Mouse (Mus musculus) limb, embryonic 12.5 days (tissue): ENCODE measurements around the gene Ccdc3. TPM values are rescaled to one million over a fixed set of nuclear protein-coding genes. Genes with fewer than 3 reads are reported as not detected.

Experiments used
- ATAC-seq: fragments of 200-750 bp; cut with Nextera tagmentation; 2 replicates; pipeline ENCODE4 v1.8.0; 2017; ENCODE audit warnings: low read depth, moderate TSS enrichment; ENCODE audit not compliant: insufficient number of reproducible peaks, insufficient read depth, low FRiP score, low TSS enrichment
- H3K27ac ChIP-seq: fragments of 300-500 bp; sonication (generic); 2 replicates; pipeline ENCODE4 v1.5.1; 2016; ENCODE audit warnings: mild to moderate bottlenecking, moderate library complexity
- H3K27me3 ChIP-seq: fragments of 300-500 bp; sonication (generic); 2 replicates; pipeline ENCODE4 v1.6.1; 2016; ENCODE audit warnings: mild to moderate bottlenecking, moderate library complexity
- H3K36me3 ChIP-seq: fragments of 300-500 bp; sonication (generic); 2 replicates; pipeline ENCODE4 v1.6.1; 2016; ENCODE audit warnings: mild to moderate bottlenecking, moderate library complexity
- H3K4me1 ChIP-seq: fragments of 300-500 bp; sonication (generic); replicated peaks from 2 replicates; pipeline ENCODE4 v1.6.1; 2016
- H3K4me2 ChIP-seq: fragments of 300-500 bp; sonication (generic); 2 replicates; pipeline ENCODE4 v1.6.1; 2016; ENCODE audit warnings: mild to moderate bottlenecking, moderate library complexity
- H3K4me3 ChIP-seq: fragments of 300-500 bp; sonication (generic); replicated peaks from 2 replicates; pipeline ENCODE4 v1.5.1; 2016; ENCODE audit warnings: mild to moderate bottlenecking
- H3K9ac ChIP-seq: fragments of 300-500 bp; sonication (generic); replicated peaks from 2 replicates; pipeline ENCODE4 v1.6.1; 2016; ENCODE audit warnings: mild to moderate bottlenecking, moderate library complexity
- H3K9me3 ChIP-seq: fragments of 300-500 bp; sonication (generic); 2 replicates; pipeline ENCODE4 v1.6.1; 2016; ENCODE audit warnings: mild to moderate bottlenecking, moderate library complexity
- WGBS: fragments of 180-500 bp; shearing (Covaris S2); methylation state at CpG from one replicate; pipeline ENCODE4 v1.1.7; 2016; 5-methylcytosine and 5-hydroxymethylcytosine counted together
- polyA plus RNA-seq: library from polyadenylated mRNA; unstranded; fragments of >200 nt; fragmentation: Nextera tagmentation; extraction: Ambion mirVana; gene quantifications from 2 replicates; pipeline ENCODE4 v1.2.1, GENCODE M21; 2016

The Ccdc3 gene
- polyA plus RNA-seq, 1 experiment from 2014 or later: 1.9 TPM

DNA sequence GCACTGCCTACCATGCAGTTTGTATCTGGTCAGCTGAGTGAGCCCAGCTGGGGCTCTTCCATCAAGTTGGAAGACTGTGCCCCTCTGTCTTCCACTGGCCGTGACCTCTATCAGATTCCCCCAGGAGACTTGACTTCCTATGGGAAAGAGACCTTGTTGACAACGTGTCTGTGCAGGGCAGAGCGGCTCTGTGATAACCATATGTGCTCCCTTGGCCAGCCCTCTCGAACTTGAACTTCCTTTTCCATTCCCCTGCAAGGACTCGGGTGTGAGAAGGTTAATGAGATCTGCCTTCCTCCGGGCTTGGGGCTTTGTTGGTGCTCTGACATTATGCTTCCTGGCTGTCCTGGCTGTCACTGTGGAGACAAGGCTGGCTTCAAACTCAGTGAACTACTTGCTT lies 12.1 kb upstream of the Ccdc3 start:
- Histone ChIP-seq H3K27me3 (no peaks in the 10 kb centered on the region), H3K9ac (no peak overlapping the region), H3K4me2 (no peak overlapping the region), H3K9me3 (no peaks in the 10 kb centered on the region), H3K4me3 (no peak overlapping the region), H3K27ac (no peak overlapping the region), H3K36me3 (no peaks in the 10 kb centered on the region), H3K4me1 (peaks cover 9% of the 10 kb centered on the region)
- 13% methylated on average over 6 of the region's 6 CpGs for WGBS
- ATAC-seq: no peak

- Histone ChIP-seq H3K27ac (no peak overlapping the region), H3K4me1 (peaks cover 9% of the 10 kb centered on the region), H3K9me3 (no peaks in the 10 kb centered on the region), H3K4me3 (no peak overlapping the region), H3K9ac (no peak overlapping the region), H3K27me3 (no peaks in the 10 kb centered on the region), H3K4me2 (no peak overlapping the region), H3K36me3 (no peaks in the 10 kb centered on the region)
- WGBS: 67% methylated on average over 5 of the region's 5 CpGs
- no peak for ATAC-seq
These were observed 10.2 kb upstream of the Ccdc3 start for GRCm38 (mm10) chr2:5127369-5127768.

DNA sequence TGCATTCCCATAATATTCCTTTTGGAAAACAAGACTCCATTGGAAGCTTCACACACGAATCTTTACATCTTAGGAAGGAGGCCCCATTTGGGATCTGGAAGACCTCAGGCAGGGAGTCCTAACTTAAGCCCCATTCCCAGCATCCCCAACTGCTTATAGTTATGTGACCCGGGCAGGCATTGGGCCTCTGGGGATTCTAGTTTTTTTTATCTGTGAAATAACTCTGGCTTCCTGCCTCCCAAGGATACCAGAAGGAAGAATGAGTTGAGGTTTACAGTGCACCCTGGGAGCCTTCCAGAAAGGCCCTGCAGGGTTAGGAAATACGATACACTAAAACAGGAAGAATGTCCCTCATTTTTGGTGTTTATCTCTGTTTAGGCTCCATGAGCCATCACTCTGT lies 8.5 kb upstream of the Ccdc3 start:
- Histone ChIP-seq H3K9ac (no peak overlapping the region), H3K4me2 (no peak overlapping the region), H3K4me1 (peaks cover 9% of the 10 kb centered on the region), H3K27ac (no peak overlapping the region), H3K9me3 (no peaks in the 10 kb centered on the region), H3K27me3 (no peaks in the 10 kb centered on the region), H3K36me3 (no peaks in the 10 kb centered on the region), H3K4me3 (no peak overlapping the region)
- WGBS: 26% methylated on average over 3 of the region's 3 CpGs
- ATAC-seq: no peak

DNA sequence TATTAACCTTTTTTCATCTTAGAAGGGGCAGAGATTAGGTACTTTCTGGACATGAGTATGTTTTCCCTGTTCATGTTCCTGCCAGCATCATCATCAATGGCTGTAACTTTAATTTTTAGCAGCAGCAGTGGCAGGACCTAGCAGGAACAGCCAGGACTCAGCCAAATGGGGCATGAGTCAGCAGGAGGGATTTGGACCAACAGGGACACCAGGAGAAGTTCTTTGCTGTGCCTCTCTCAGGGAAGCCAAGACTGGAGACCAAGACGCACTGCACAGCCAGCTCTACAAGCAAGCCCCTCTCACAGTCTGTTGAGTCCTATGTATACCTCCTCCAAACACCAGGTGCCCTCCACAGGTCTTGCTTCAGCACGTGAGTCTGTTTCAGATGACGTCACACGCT lies 5.5 kb upstream of the Ccdc3 start:
- ATAC-seq: no peak
- 88% methylated on average over 4 of the region's 4 CpGs for WGBS
- H3K36me3 ChIP-seq: no peaks in the 10 kb centered on the region
- H3K27me3 ChIP-seq: peaks cover 15% of the 10 kb centered on the region
- no peak overlapping the region for H3K27ac ChIP-seq
- H3K4me2 ChIP-seq: no peak overlapping the region
- no peak overlapping the region for H3K4me3 ChIP-seq
- H3K4me1 ChIP-seq: peaks cover 5% of the 10 kb centered on the region; the same call in 1 of the 2 replicates
- no peaks in the 10 kb centered on the region for H3K9me3 ChIP-seq
- H3K9ac ChIP-seq: no peak overlapping the region

GRCm38 (mm10) chr2:5134959-5135743 lies 2.4 kb upstream of the Ccdc3 start:
- H3K4me2 ChIP-seq: no peak overlapping the region
- H3K9ac ChIP-seq: no peak overlapping the region
- no peak overlapping the region for H3K27ac ChIP-seq
- ATAC-seq: no peak
- H3K9me3 ChIP-seq: no peaks in the 10 kb centered on the region
- peaks cover 18% of the 10 kb centered on the region; the same call in 1 of the 2 replicates for H3K4me1 ChIP-seq
- WGBS: 80% methylated on average over 5 of the region's 5 CpGs
- H3K36me3 ChIP-seq: no peaks in the 10 kb centered on the region
- H3K4me3 ChIP-seq: no peak overlapping the region
- peaks cover 38% of the 10 kb centered on the region for H3K27me3 ChIP-seq

DNA sequence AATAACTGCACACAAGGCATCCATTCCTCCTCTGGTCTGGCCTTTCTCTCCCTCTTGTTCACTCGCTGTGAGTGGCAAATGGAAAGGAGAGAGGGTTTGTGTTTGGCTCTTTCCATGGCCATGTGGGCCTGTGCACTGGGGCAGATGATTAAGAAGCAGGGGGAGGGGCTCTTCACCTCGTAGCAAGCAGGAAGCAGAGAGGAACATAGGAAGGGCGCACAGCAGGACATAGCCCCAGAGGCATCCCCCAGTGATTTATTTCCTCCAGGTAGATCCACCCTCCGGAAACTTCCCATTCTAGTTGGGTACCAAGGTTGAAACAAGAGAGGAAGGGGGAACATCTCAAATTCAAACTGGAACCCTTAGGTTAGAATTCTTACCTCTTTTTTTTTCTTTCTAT lies 2.4 kb downstream of the Ccdc3 start:
- WGBS: 16% methylated on average over 4 of the region's 4 CpGs
- ATAC-seq: no peak
- no peak overlapping the region for H3K27ac ChIP-seq
- peaks cover 23% of the 10 kb centered on the region; the same call in 1 of the 2 replicates for H3K4me1 ChIP-seq
- H3K4me2 ChIP-seq: no peak overlapping the region
- no peak overlapping the region for H3K9ac ChIP-seq
- no peak overlapping the region for H3K4me3 ChIP-seq
- no peaks in the 10 kb centered on the region for H3K36me3 ChIP-seq
- peaks cover 38% of the 10 kb centered on the region for H3K27me3 ChIP-seq
- H3K9me3 ChIP-seq: no peaks in the 10 kb centered on the region

- Histone ChIP-seq H3K4me2 (no peak overlapping the region), H3K4me3 (no peak overlapping the region), H3K36me3 (no peaks in the 10 kb centered on the region), H3K9ac (no peak overlapping the region), H3K27me3 (no peaks in the 10 kb centered on the region; the same call in 1 of the 2 replicates), H3K4me1 (peaks cover 10% of the 10 kb centered on the region; the same call in 1 of the 2 replicates), H3K27ac (no peak overlapping the region), H3K9me3 (no peaks in the 10 kb centered on the region)
- WGBS: 52% methylated on average over 6 of the region's 6 CpGs
- ATAC-seq: no peak
These were observed 6.9 kb downstream of the Ccdc3 start for GRCm38 (mm10) chr2:5144446-5144845.

GRCm38 (mm10) chr2:5147907-5148306 lies 10.3 kb downstream of the Ccdc3 start:
- no peak for ATAC-seq
- H3K4me3 ChIP-seq: no peak overlapping the region
- no peak overlapping the region for H3K4me2 ChIP-seq
- H3K9ac ChIP-seq: no peak overlapping the region
- no peak overlapping the region for H3K27ac ChIP-seq
- no peaks in the 10 kb centered on the region for H3K9me3 ChIP-seq
- no peaks in the 10 kb centered on the region for H3K36me3 ChIP-seq
- H3K4me1 ChIP-seq: 0 out of 2 replicates have a peak, but pooled peaks cover 4% of the 10 kb centered on the region
- WGBS: 83% methylated on average over 2 of the region's 2 CpGs
- H3K27me3 ChIP-seq: no peaks in the 10 kb centered on the region

DNA sequence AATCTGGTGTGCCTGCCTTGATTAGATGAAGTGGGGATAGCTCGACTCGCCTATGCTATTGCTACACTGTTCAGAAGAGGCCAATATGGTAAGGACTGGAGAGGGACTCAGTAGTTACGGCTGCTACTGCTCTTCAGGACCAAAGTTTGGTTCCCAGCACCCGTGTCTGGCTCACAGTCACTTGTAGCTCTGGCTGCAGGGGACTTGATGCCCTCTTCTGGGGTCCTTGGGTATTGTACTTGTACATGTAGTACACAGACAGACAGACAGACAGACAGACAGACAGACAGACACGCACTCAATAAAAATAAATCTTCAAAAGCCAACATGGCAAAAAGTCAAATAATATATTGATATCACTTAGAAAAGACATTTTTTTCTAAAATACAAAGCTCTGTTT lies 17.1 kb downstream of the Ccdc3 start:
- Histone ChIP-seq H3K9ac (no peak overlapping the region), H3K36me3 (no peaks in the 10 kb centered on the region), H3K9me3 (no peaks in the 10 kb centered on the region), H3K4me2 (no peak overlapping the region), H3K4me1 (peaks cover 11% of the 10 kb centered on the region), H3K27ac (no peak overlapping the region), H3K27me3 (no peaks in the 10 kb centered on the region), H3K4me3 (no peak overlapping the region)
- 93% methylated on average over 5 of the region's 5 CpGs for WGBS
- no peak for ATAC-seq

GRCm38 (mm10) chr2:5160236-5160848 lies 22.8 kb downstream of the Ccdc3 start:
- 80% methylated on average over 11 of the region's 11 CpGs for WGBS
- Histone ChIP-seq H3K9me3 (no peaks in the 10 kb centered on the region), H3K4me2 (no peak overlapping the region), H3K4me1 (peaks cover 17% of the 10 kb centered on the region), H3K27me3 (no peaks in the 10 kb centered on the region), H3K4me3 (no peak overlapping the region), H3K36me3 (no peaks in the 10 kb centered on the region), H3K9ac (no peak overlapping the region), H3K27ac (no peak overlapping the region)
- ATAC-seq: no peak

DNA sequence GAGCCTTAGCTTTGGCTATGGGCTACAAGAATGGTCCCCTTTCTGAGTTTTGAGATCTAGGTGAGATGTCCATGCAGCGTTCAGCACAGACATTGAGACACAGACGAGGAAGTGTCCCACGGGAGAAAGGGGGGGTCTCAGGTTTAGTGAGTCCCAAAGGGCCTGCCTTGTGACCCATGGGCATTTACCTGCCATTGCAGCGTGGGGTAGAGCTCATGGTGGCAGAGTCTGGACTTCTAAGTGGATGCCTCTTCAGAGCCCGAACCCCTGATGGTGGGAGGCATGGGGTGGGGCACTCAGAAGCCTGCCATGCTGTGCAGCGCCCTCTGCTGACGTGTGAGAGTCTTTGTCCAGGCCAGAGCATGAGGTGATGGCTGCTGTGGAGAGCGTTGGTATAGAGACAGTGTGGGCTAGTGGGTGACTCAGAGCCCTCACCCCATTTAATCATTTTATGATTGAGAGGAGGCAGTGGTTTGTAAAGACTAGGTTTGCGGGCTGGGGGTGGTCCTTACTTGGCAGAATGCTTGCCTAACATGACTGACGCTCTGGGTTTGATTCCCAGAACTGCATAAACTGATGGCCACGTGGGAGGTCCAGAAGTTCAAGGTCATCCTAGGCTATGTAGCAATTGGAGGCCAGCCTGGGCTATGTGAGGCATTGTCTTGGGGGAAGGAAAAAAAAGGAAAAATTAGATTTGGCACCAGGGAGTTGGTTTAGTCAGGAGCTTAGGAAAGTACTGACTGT lies 23.6 kb downstream of the Ccdc3 start:
- WGBS: 67% methylated on average over 11 of the region's 11 CpGs
- no peaks in the 10 kb centered on the region for H3K36me3 ChIP-seq
- H3K4me2 ChIP-seq: no peak overlapping the region
- ATAC-seq: no peak
- H3K4me3 ChIP-seq: no peak overlapping the region
- no peak overlapping the region for H3K9ac ChIP-seq
- H3K27ac ChIP-seq: no peak overlapping the region
- no peaks in the 10 kb centered on the region for H3K9me3 ChIP-seq
- H3K27me3 ChIP-seq: no peaks in the 10 kb centered on the region
- H3K4me1 ChIP-seq: peaks cover 24% of the 10 kb centered on the region
